Mouse (Mus musculus): ENCODE measurements around the gene Upk1a. TPM values are rescaled to one million over a fixed set of nuclear protein-coding genes. Genes with fewer than 3 reads are reported as not detected.

The Upk1a gene
- total and polyA plus RNA-seq, 3 experiments: 0.47 to 10.9 (median 1.8) TPM

- peak within 1 kb of the TSS; percentile 93 to 94 (median 94) for H3K4me3 ChIP-seq (replicated peaks in 1 of 3; ENCODE audit: low read depth in 2 of 3, low read length in 2 of 3, poor library complexity in 1 of 3)
- H3K27ac ChIP-seq (ENCODE audit: insufficient read depth, low read depth): peak within 1 kb of the TSS; percentile 100
- TF ChIP-seq UBTF (IDR thresholded peaks at IDR 0.05; ENCODE audit: low read depth, low read length) (no peak), POLR2AphosphoS2 (IDR thresholded peaks at IDR 0.05; ENCODE audit: low read depth, low read length) (peak; percentile 91), POLR2A (IDR thresholded peaks at IDR 0.05; ENCODE audit: low read depth, low read length) (peak; percentile 55), TBP (conservative IDR thresholded peaks at IDR 0.05; ENCODE audit: low read depth, low read length) (no peak), ZMIZ1 (IDR thresholded peaks at IDR 0.05; ENCODE audit: low read depth, low read length) (peak; percentile 55), PAX5 (IDR thresholded peaks at IDR 0.05; ENCODE audit: low read length) (no peak), USF2 (conservative IDR thresholded peaks at IDR 0.05; ENCODE audit: low read depth, low read length) (no peak), CHD2 (IDR thresholded peaks at IDR 0.05; ENCODE audit: low read length) (peak; percentile 94), KAT2A (IDR thresholded peaks at IDR 0.05; ENCODE audit: insufficient replicate concordance, low read length) (peak; percentile 87; the same call in 1 of the 2 replicates), ETS1 (conservative IDR thresholded peaks at IDR 0.05; ENCODE audit: low read depth, low read length) (no peak; the same call in 1 of the 2 replicates), SIN3A (IDR thresholded peaks at IDR 0.05; ENCODE audit: low read length) (peak; percentile 62), HCFC1 (IDR thresholded peaks at IDR 0.05; ENCODE audit: low read depth, low read length) (peak; percentile 93), MAX (IDR thresholded peaks at IDR 0.05; ENCODE audit: low read length) (no peak), EP300 (IDR thresholded peaks at IDR 0.05; ENCODE audit: low read length) (no peak), E2F4 (IDR thresholded peaks at IDR 0.05; ENCODE audit: insufficient replicate concordance, low read depth, low read length) (no peak), MAFK (IDR thresholded peaks at IDR 0.05; ENCODE audit: insufficient replicate concordance, low read length) (no peak), TCF12 (IDR thresholded peaks at IDR 0.05; ENCODE audit: low read depth, low read length) (peak; percentile 74), ZC3H11A (IDR thresholded peaks at IDR 0.05; ENCODE audit: low read depth, low read length) (no peak), GABPA (IDR thresholded peaks at IDR 0.05; ENCODE audit: insufficient replicate concordance, low read depth, low read length) (no peak; the same call in 1 of the 2 replicates), MEF2A (IDR thresholded peaks at IDR 0.05; ENCODE audit: borderline replicate concordance, low read depth, low read length) (peak; percentile 39; the same call in 1 of the 2 replicates), ZKSCAN1 (IDR thresholded peaks at IDR 0.05; ENCODE audit: borderline replicate concordance, low read depth, low read length) (no peak), ELF1 (IDR thresholded peaks at IDR 0.05; ENCODE audit: low read depth, low read length) (peak; percentile 87), MYC (IDR thresholded peaks at IDR 0.05; ENCODE audit: low read depth, low read length) (no peak), SMC3 (IDR thresholded peaks at IDR 0.05; ENCODE audit: low read depth, low read length) (no peak), CHD1 (IDR thresholded peaks at IDR 0.05; ENCODE audit: low read depth, low read length) (no peak), NRF1 (IDR thresholded peaks at IDR 0.05; ENCODE audit: low read depth, low read length) (peak; percentile 60), ZNF384 (IDR thresholded peaks at IDR 0.05; ENCODE audit: low read depth, low read length) (no peak), NELFE (IDR thresholded peaks at IDR 0.05; ENCODE audit: low read depth, low read length) (no peak; the same call in 1 of the 2 replicates), JUND (conservative IDR thresholded peaks at IDR 0.05; ENCODE audit: low read depth, low read length) (no peak), IRF4 (IDR thresholded peaks at IDR 0.05; ENCODE audit: low read depth, low read length) (peak; percentile 74; the same call in 1 of the 2 replicates), MXI1 (IDR thresholded peaks at IDR 0.05; ENCODE audit: low read depth, low read length) (no peak; the same call in 1 of the 2 replicates), BHLHE40 (IDR thresholded peaks at IDR 0.05; ENCODE audit: low read depth, low read length) (peak; percentile 41; the same call in 1 of the 2 replicates), USF1 (IDR thresholded peaks at IDR 0.05; ENCODE audit: low read depth, low read length) (peak; percentile 21), JUN (IDR thresholded peaks at IDR 0.05; ENCODE audit: insufficient read depth, low read depth, low read length) (no peak), CTCF (conservative IDR thresholded peaks at IDR 0.05 in 1 of 2, IDR thresholded peaks at IDR 0.05 in 1 of 2; ENCODE audit: low read depth in 2 of 2, low read length in 2 of 2) (peak in 1 of 2 experiments; percentile 9; a peak in 1 of 4 replicates), RCOR1 (conservative IDR thresholded peaks at IDR 0.05; ENCODE audit: low read depth, low read length) (no peak), MAZ (IDR thresholded peaks at IDR 0.05; ENCODE audit: low read depth, low read length) (peak; percentile 95), RAD21 (IDR thresholded peaks at IDR 0.05; ENCODE audit: low read depth, low read length) (no peak)
- H3K36me3 ChIP-seq (replicated peaks in 1 of 2; ENCODE audit: control insufficient read depth in 1 of 2, insufficient read depth in 1 of 2, low read length in 1 of 2): peaks cover 32 to 48% of the 10 kb centered on the region in 2 experiments
- peaks cover 58% of the 10 kb centered on the region for H3K79me2 ChIP-seq (replicated peaks; ENCODE audit: control insufficient read depth, extremely low read depth, insufficient read depth, poor library complexity, severe bottlenecking)
- in situ Hi-C loops (cut with MboI; ENCODE audit: low pct_ligation_motif_present, low pct_unique_long_range_greater_than_20kb, low sequenced_read_pairs) (no loop called here), dilution Hi-C loops (cut with MboI; ENCODE audit: extremely low pct_ligation_motif_present, extremely low pct_unique_long_range_greater_than_20kb, low sequenced_read_pairs) (no loop called here)
- H3K4me2 ChIP-seq (ENCODE audit: insufficient read depth, low read depth, poor library complexity, severe bottlenecking): peak within 1 kb of the TSS; percentile 93
- H3K9me3 ChIP-seq (replicated peaks; ENCODE audit: low read length): no peaks in the 10 kb centered on the region
- H3K9ac ChIP-seq (ENCODE audit: insufficient read depth, low read depth): peak within 1 kb of the TSS; percentile 92
- peaks cover 7 to 32% of the 10 kb centered on the region in 2 experiments; a peak in 3 of 4 replicates for H3K4me1 ChIP-seq (ENCODE audit: control insufficient read depth in 1 of 2, insufficient read depth in 2 of 2)
- peak; percentile 92 for DNase-seq (ENCODE audit: extremely low read depth)
- H3K27me3 ChIP-seq (replicated peaks): no peaks in the 10 kb centered on the region
Observed at GRCm38 (mm10) chr7:30588676-30589434, 23.8 kb downstream of the Upk1a start, which contains the start of gene Kmt2b. Gene Kmt2b, minus strand, starts transcription at chr7:30588726.

Data from CH12.LX (cell line).